Mouse (Mus musculus): Measurements from ENCODE around the gene Hoxc10.

Hoxc10 gene

DNA sequence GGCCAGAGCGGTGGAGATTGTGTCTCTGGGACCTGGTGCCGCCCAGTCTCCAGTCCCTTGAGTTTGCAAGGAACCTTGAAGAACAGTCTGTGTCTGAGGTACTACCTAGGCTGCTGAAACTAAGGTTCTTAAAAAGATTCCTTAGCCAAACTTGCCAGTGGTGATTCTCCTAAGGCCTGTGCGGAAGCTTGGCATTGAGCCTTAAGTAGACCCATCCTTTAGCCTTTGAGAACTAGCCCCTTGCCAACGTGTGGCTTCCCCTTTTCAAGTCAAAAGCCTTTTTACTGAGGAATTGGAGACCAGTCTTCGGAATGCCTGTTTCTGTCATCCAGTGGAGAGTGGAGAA is 23.2 kb upstream of the Hoxc10 start:
- in situ Hi-C loops (cut with MboI, MseI): no loop called here

DNA sequence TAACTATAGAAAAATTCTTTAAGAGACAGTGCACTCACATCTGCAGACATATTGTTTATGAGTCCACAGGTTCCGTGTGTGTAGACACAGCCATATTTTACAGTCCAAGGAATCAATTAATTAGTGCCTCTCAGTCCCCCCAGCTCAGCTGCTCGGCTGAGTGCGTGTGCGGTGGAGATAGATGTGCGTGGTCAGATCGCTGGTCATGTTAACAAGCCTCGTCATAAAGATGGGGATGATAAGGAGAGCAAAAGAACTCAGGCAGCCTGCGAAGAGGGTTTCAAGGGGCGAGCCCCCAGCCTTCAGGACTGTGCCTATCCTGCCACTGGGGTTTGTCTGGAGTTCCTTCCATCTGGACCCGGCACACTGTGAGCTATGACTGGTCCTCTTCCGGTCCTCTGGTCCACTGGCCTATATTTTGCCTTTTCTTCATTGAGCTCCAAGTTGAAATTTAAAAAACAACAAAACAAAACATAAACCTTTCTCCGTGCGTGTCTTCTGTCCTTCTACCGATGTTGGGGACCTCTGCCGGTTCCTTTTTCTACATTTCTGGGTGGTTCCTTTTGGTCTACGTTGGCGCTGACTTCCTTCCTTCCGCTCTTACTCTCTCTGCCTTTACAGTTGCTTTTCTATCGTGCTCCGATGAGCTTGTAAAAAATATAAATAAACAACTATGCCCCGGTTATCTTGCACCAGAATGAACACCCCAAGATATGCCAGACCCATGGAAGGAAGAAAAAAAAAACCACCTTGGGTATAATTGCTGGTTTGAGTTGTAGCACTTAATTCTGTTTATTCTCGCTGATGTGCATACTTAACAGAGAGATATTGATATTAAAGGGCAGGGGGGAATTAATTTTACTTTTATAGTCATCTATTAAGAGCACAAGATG is 21.2 kb upstream of the Hoxc10 start:
- in situ Hi-C loops (cut with MboI, MseI): no loop called here

DNA sequence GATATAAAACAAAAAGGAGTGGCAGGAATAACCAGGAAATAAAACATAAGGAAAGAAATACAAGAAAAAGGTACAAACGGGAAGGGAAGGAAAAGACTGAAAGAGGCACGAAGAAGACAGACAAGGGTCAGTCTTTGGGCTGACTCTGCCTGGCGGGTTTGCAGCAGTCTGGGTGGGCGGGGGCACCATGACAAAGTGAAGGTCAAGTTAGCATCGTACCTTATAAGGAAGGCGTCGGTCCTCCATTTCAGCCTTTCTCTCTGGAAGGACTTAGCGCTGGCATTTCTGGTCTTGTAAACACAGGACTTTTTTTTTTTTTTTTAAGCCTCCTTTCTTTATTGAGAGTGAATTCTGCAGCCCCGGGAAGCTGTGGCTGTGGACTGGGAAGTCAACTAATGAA is 19.3 kb upstream of the Hoxc10 start:
- in situ Hi-C loops (cut with MboI, MseI): no loop called here

DNA sequence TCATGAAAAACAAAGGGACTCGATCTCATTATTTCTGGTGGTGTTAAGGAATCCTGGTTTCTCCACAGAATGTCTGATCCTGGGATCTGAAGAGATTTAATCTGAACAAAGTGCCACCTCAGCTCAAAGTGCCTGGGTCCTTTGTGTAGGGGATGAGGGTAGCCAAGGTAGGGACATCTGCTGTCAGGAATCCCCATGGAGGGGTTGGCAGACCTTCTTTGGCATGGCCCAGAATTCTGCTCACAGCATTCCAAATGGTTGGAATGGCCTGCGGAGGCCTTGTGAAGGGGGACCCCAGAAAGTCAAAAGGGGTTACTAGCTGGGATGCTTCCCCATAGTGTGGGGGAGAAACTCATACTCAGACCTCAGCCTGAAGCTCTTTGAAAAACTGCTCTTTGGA is 17.8 kb upstream of the Hoxc10 start:
- in situ Hi-C loops (cut with MboI, MseI): no loop called here

DNA sequence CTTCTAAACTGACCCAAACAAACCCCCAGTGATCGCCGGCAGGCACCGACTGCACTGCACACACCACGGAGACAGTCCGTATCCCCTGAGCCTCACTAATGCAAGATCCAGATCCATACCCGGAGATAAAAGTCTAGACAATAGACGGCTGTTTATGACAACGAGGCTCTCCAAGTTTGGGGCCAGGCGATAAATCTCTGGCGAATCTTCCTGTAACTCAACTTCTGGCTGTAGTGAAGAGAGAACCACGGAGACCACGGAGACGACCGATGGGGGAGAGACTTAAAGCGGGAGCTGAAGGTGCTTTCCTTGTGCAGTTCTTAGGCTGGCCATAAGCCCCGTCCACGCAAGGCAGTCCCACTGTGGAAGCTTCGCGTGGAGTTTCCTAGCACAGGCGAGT is 16.9 kb upstream of the Hoxc10 start:
- in situ Hi-C loops (cut with MboI, MseI): loop anchor here (5.0 kb wide), 1 partner anchor 88 kb away; no protein-coding TSS in a partner anchor

DNA sequence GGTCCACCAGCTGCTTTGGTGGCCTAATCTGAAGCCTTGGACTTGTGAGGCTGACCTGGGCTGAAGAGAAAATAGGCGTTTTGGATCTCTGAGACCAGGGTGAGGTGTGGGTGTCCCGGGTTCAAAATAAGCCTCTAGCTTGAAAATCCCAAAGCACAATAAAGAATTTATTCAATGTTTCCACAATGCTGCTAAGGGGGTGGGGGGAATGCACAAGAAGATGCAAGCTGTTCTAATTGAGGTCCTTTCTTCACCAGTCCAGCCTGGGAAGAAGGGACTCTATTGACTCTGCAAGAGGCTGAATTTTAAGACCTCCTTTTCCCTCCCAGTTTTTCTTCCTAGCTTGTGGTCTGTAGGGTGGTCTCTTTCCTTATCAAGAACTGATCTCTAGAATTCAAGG is 15.7 kb upstream of the Hoxc10 start:
- in situ Hi-C loops (cut with MboI, MseI): loop anchor here (5.0 kb wide), 1 partner anchor 86 kb away; no protein-coding TSS in a partner anchor

DNA sequence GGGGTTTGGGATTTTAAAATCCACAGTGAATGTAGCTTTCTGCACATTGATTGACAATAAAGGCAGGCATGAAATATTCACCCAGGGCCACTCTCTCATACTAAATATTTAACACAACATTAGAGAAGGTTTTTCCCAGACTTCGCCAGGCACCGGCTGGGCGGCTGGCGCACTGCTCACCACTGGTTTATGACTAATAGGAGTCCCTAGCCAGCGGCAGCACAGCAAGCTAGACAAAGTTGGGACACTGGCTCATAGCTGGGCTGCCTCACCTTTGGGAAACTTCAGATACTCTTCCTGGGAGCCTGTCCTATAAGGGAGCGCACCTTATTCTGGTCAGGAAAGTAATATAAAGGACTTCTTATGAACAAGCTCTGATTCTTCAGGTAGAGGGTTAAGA is 13.0 kb upstream of the Hoxc10 start:
- in situ Hi-C loops (cut with MboI, MseI): loop anchor here (5.0 kb wide), 1 partner anchor 84 kb away; no protein-coding TSS in a partner anchor

DNA sequence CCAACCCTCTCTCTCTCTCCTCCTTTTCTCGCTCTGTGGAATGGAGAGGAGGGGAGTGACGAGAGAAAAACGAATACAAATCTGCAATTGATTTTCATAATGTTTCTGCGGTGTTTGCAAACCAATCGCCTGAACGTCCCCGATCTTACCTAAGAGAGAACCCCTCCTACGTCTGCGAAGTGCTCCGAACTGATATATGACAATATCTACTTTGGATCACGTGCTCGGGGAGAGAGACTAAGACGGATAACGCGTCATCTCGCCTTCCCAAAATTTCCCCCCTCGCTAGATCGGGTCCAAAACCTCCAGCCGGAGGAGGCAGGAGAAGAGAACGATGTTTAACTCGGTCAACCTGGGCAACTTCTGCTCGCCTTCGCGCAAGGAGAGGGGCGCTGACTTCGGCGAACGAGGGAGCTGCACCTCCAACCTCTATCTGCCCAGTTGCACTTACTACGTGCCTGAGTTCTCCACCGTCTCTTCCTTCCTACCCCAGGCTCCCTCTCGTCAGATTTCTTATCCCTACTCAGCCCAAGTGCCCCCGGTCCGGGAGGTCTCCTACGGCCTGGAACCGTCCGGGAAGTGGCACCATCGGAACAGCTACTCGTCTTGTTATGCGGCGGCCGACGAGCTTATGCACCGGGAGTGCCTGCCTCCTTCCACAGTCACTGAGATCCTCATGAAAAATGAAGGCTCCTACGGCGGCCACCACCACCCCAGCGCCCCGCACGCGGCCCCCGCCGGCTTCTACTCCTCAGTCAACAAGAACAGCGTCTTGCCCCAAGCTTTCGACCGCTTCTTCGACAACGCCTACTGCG is 12.2 kb upstream of the Hoxc10 start, which contains the start of gene Hoxc11:
Gene Hoxc11, plus strand, starts transcription at position 236 of the 815 bp plus-strand sequence.
- in situ Hi-C loops (cut with MboI, MseI): loop anchor here (5.0 kb wide), 1 partner anchor 83 kb away; no protein-coding TSS in a partner anchor

DNA sequence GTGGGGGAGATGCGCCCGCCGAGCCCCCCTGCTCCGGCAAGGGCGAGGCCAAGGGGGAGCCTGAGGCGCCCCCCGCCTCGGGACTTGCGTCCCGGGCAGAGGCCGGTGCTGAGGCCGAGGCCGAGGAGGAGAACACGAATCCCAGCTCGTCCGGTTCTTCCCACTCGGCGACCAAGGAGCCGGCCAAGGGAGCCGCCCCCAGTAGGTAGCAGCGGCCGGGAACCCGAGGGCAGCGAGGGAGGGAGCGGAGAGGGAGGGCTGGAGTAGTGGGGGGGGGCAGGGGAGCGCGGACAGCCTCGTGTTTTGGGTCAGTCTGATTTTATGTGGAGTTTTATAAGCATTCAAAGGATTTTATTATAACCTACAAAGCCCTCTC is 11.6 kb upstream of the Hoxc10 start:
- in situ Hi-C loops (cut with MboI, MseI): no loop called here

DNA sequence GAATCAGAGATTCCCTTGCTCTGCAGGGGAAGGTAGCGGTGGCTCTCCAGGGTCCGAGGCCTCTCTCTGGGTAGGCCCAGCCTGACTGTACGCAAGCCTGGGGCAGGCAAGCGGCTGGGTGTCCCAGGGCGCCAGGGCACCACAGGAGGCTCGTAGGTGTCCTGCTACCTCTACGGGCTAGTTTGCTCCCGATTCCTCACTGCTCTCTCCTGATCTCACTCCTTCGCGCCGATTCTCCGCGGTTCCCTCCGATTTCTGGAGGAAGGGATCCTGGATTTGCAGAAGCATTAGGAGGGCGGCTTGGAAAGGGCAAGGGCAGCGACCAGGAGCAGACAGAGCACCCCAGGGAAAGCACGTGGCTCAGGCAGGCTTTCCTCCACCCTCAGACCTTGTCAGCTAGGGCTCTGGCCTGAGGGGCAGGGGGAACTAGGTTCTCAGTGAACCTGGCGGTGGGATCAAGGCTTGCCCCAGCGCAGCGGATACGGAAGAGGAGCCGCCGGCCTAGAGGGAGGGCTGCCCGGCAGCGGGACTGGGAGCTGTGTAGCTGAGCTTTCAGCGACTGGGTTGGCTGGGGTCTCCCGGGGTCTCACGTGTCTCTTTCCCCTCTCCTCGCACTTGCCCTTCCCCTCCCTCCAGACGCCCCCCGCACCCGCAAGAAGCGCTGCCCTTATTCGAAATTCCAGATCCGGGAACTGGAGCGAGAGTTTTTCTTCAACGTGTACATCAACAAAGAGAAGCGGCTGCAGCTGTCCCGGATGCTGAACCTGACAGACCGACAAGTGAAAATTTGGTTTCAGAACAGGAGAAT is 10.6 kb upstream of the Hoxc10 start:
- in situ Hi-C loops (cut with MboI, MseI): no loop called here

DNA sequence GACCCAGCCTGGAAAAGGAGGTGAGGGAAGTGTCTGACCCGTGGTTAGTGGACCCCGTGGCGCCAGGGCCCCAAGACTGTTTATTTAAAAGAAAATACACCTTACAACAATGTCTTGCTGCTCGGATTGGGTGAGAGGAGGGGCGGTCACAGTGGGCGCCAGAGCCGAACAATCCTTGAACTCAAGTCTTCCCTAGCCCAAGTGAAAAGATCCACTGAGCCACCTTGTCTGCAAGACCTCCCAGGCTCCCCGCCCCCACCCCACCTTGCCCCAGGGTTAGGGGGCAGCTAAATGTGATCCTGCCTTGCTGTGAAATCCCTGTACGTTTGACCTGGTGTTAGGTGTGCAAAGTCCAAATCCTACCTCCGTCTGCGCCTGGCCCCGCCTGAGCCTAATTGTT is 9.7 kb upstream of the Hoxc10 start:
- in situ Hi-C loops (cut with MboI, MseI): no loop called here

DNA sequence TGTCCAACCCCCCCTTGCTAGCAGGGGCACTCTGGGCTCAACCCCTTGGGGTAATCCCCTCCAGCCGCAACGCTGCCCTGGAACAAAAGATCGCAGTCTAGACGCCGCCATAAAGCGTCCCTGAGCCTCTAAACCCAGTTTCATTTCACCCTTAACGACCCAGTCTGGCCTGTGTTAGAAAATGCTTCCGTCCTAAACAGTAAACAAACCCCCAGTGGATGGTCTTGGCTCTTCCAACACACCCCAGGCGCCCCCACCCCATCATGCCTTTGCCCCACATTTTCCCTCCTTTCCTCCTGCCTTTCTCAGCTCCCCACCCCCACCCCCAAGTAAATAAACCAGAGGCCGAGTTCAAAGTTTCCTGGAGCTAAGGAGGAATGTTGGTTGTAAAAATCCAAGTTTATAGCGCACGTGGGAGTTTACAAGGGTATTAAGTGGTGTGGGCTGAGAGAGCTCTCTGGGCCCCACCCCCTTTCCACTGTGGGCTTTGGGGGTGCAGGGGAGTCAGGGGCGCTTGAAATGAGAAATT is 6.9 kb upstream of the Hoxc10 start:
- in situ Hi-C loops (cut with MboI, MseI): no loop called here

DNA sequence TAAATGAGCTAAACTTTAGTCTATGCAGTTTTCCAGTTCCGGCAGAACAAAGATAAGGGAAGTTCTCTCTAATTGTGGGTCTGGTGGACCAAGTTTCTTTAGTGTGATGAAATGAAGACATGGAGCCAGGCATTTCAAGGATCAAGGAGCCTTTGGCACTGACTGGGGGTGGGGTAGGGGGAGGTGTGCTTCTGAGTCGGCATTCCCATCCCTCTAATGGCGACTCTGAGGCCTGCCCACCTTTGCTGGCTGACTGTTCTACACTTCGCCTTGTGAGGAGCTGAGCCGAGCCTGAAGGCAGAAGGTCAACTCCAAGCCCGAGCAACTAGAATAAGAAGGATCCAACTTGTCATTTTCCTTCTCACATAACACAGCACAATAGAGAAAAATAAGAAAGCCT is 4.9 kb upstream of the Hoxc10 start:
- in situ Hi-C loops (cut with MboI, MseI): no loop called here

DNA sequence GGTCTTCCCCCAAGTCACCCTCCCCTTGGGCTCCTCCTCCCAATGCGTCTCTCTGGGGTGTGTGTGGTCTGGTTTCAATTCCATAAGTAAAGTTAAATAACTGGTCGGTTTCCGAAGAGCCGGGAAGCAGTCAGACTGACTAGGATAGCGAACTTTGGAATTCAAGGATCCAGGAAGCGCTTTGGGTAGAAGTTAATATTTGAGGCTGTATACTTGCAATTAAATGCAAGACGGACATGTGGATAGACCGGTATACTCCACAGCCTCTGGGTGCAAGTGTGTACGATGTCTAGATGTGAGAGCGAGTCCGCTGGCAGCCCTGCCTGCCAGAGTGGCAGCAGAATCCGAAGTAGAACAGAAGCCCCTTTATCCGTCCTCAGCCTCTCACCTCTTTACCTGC is 4.1 kb upstream of the Hoxc10 start:
- in situ Hi-C loops (cut with MboI, MseI): no loop called here

DNA sequence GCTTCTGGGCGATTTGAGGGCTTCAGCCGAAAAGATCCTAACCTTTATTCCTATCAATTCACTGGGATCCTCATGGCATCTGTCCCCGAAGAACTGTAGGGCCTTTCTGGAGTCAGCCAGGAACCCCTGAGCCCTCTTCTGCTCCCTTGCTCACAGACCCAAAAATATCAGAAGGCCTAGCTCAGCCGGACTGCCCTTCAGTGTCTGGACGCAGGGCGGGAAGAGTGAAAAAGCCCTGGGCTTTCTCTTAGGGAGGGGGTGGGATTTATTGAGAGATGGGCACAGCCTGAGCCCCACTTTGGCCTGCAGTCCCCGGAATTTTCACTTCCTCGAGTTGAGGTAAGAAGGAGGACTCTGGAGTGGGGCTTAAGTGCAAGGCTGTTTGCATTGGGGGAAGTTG is 3.3 kb upstream of the Hoxc10 start:
- in situ Hi-C loops (cut with MboI, MseI): no loop called here

DNA sequence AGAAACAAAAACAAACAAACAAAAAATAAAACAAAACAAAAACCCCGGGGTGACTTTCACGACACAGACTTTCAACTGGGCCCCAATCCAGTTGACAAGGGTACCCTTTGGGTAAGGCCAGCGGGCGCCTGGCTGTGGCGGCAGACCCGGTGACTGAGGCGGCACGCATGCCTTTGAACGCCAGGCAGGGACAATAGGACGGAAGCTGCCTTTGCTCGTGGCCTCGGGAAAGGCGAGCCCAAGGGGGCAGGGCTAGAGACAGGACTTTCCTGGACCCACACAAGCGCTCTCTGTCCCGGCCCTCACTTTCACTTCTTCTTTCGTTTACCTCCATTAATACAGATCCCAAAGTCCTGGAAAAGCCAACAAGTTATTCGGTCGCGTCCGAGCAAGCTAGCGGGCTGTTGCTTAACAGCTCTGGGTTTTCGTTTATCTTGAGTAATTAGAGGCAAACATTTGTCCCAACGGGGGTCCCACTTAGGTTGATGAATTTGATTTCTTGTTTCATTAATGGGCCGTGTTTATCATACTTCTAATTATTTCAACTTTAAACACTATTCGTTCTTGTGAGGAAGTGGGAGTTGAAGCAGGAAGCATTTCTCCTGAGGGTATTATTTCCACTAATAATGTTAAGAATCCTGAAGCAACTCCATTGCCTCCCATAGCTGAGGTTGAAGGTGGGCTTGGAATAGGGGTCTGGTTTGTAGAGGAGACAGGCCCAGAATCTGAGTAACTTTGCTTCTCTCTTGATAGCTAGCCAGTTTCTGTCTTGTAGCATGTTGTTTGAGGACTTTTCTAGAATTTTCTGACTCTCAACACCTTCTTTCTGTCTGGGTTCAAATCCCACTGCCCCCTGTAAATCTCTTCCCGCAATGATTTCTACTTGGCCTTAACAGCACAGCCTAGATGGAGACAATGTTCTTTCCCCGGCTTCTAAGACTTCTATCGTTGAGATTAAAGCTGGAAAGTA is 2.6 kb upstream of the Hoxc10 start:
- in situ Hi-C loops (cut with MboI, MseI): no loop called here

DNA sequence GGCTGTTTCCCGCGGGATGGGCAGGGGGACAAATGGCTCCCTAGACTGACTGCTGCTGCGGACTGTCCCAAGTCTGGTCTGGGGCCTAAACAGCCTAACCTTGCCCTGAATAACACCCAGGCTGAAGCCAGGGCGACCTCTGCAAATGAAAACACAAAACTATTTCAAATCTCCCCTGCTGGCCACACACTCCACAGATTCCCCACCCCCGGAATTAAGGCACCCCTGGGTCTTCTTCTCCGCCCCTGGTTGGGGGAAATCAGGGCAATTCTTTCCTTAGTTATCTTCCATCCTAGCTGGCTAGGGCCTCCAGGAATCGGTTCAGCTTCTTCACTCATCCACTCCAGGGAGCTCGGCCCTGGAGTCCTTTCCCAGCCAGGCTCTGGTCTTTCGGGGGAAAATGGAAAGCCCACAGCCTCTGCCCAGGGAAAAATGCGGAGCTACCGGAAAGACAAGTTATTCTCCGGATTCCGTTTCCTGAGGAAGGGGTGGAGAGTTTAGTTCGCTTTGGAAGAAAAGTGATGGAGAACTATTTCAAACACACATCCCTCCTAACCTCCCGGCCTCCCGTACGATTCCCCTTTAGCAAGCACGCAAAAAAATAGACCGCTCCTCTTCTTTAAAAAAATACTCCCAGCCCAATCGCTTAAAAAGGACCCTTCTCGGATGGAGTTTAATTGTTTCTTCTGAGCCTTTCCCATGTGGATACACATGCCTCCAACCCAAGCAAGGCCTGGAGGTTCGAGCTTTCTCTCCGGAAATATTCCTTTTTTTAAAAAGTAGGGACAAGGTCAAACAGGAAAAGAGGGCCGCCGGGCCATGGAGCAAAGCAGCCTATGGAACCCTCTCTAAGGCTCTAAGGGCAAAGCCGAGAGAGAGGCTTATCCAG is 1.3 kb upstream of the Hoxc10 start:
- in situ Hi-C loops (cut with MboI, MseI): no loop called here

DNA sequence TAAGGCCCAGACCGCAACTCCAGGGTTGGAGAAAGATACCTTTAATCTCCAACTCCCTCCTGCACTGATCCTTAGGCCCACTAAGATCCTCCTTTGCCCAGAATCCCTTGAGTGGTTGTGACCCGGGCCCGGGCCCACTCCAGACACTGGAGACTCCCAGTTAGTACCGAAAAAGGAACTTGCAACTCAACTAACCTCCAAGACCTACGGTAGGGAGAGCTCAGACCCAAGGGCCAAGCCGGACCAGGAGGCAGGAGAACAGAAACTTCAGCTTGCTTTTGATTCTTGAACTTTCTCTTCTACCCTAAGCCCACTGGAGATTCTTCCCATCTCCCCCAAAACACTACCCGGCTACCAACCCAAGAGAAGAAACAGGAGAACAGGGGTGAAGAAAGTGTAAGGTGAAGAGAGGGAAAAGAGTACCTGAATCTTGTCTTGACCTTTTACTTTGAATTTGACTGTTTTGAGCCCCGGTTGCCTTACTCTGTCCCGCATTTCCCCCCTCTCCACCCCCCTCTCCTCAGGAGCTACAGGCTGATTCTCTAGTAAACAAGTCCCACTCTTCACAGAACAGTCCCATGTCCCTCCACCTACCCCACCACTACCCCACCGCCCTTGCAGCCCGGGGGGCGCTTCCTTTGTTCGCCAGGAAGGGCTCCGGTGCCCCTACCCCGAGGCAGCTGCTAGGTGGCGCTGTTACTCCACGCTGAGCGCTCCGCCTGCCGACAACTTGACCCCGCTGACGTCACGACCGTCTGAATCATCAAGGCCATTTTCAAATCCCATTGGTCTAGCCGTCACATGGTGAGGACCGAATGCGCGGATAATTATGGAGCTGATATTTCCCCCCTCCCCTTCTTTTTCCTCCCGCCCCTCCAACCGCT is 462 bp upstream of the Hoxc10 start:
- in situ Hi-C loops (cut with MboI, MseI): no loop called here

DNA sequence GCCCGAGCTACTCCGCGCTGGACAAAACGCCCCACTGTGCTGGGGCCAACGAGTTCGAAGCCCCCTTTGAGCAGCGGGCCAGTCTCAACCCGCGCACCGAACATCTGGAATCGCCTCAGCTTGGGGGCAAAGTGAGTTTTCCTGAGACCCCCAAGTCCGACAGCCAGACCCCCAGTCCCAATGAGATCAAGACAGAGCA is 615 bp downstream of the Hoxc10 start, which contains the start of gene Hoxc5:
Gene Hoxc5, plus strand, starts transcription at position 132 of the 199 bp plus-strand sequence.
- in situ Hi-C loops (cut with MboI, MseI): no loop called here
